Mouse (Mus musculus) thymus, adult 2 months (tissue): ENCODE data around the gene Rnf39. TPM values are rescaled to one million over a fixed set of nuclear protein-coding genes. Genes with fewer than 3 reads are reported as not detected.

Experiments used
- DNase-seq: peaks from one replicate; pipeline ENCODE4 v3.0.0; 2021
- H3K27ac ChIP-seq: fragments of 200-500 bp; 2 replicates; pipeline ENCODE4 v1.5.1; 2012; ENCODE audit warnings: low read length, control low read depth; ENCODE audit not compliant: control insufficient read depth, insufficient read depth
- H3K27me3 ChIP-seq: fragments of 200-500 bp; 2 replicates; pipeline ENCODE4 v1.6.1; 2012; ENCODE audit warnings: mild to moderate bottlenecking, low read length, moderate library complexity, mixed read lengths; ENCODE audit not compliant: control insufficient read depth, insufficient read depth
- H3K36me3 ChIP-seq: fragments of 200-500 bp; 2 replicates; pipeline ENCODE4 v1.6.1; 2012; ENCODE audit warnings: mild to moderate bottlenecking, low read length, moderate library complexity; ENCODE audit not compliant: control insufficient read depth, insufficient read depth
- H3K4me1 ChIP-seq: fragments of 200-500 bp; replicated peaks from 2 replicates; pipeline ENCODE4 v1.6.1; 2012; ENCODE audit warnings: low read length; ENCODE audit not compliant: control insufficient read depth, insufficient read depth
- H3K4me3 ChIP-seq: fragments of 200-500 bp; 2 replicates; pipeline ENCODE4 v1.5.1; 2012; ENCODE audit warnings: mild to moderate bottlenecking, low read length, control low read depth, moderate library complexity; ENCODE audit not compliant: control insufficient read depth, insufficient read depth
- CTCF ChIP-seq: fragments of 200-500 bp; IDR thresholded peaks from 2 replicates; pipeline ENCODE4 v1.5.1; 2012; ENCODE audit warnings: mild to moderate bottlenecking, control low read depth, low read length, moderate library complexity, borderline replicate concordance; ENCODE audit not compliant: control insufficient read depth, poor library complexity, insufficient read depth; ENCODE audit errors: extremely low read depth
- POLR2A ChIP-seq: fragments of 200-500 bp; IDR thresholded peaks from 2 replicates; pipeline ENCODE4 v1.6.1; 2012; ENCODE audit warnings: mild to moderate bottlenecking, low read length, control low read depth, moderate library complexity; ENCODE audit not compliant: control insufficient read depth, poor library complexity, insufficient read depth; ENCODE audit errors: extremely low read depth
- WGBS: fragments of 180-500 bp; shearing (Covaris S2); methylation state at CpG from one replicate; pipeline ENCODE4 v1.1.7; 2018; 5-methylcytosine and 5-hydroxymethylcytosine counted together
- polyA plus RNA-seq: library from polyadenylated mRNA; depleted of rRNA; stranded (reverse); fragments of >200 nt; gene quantifications from 2 replicates; pipeline ENCODE4 v1.2.3, GENCODE M21; 2012; rRNA removed

The Rnf39 gene
- polyA plus RNA-seq, result 3.8 and 4.2 TPM in 2 replicates

GRCm38 (mm10) chr17:36942791-36943471 is at the start of gene Rnf39:
Rnf39 (plus strand) TSS chr17:36942918.
- WGBS, result 3% methylated on average over 59 of the region's 59 CpGs
- H3K36me3 ChIP-seq, result no peaks in the 10 kb centered on the region
- no peak within 1 kb of the TSS for H3K27ac ChIP-seq
- DNase-seq, result peak; percentile 25
- peaks cover 8% of the 10 kb centered on the region; the same call in 1 of the 2 replicates for H3K27me3 ChIP-seq
- TF ChIP-seq CTCF, result no peak
- no peak for TF ChIP-seq POLR2A
- peaks cover 28% of the 10 kb centered on the region for H3K4me1 ChIP-seq
- H3K4me3 ChIP-seq, result peak within 1 kb of the TSS; percentile 43

- 43% methylated on average over 5 of the region's 5 CpGs for WGBS
- Histone ChIP-seq H3K4me1 (no peaks in the 10 kb centered on the region), H3K4me3 (no peak overlapping the region), H3K27ac (no peak overlapping the region), H3K36me3 (no peaks in the 10 kb centered on the region), H3K27me3 (no peaks in the 10 kb centered on the region)
- DNase-seq, result no peak
- TF ChIP-seq POLR2A (no peak), CTCF (no peak)
Observed at GRCm38 (mm10) chr17:36893387-36893786, 49.3 kb upstream of the Rnf39 start.

- Histone ChIP-seq H3K4me1 (no peaks in the 10 kb centered on the region), H3K4me3 (no peak overlapping the region), H3K36me3 (no peaks in the 10 kb centered on the region), H3K27me3 (no peaks in the 10 kb centered on the region), H3K27ac (no peak overlapping the region)
- TF ChIP-seq POLR2A (no peak), CTCF (no peak)
- peak; percentile 31 for DNase-seq
- WGBS, result 97% methylated on average over 1 of the region's 1 CpGs
Observed at GRCm38 (mm10) chr17:36896583-36896982, 46.1 kb upstream of the Rnf39 start.

- TF ChIP-seq POLR2A (no peak), CTCF (no peak)
- Histone ChIP-seq H3K27ac (no peak overlapping the region), H3K4me3 (no peak overlapping the region), H3K27me3 (no peaks in the 10 kb centered on the region), H3K36me3 (no peaks in the 10 kb centered on the region), H3K4me1 (no peaks in the 10 kb centered on the region)
- no peak for DNase-seq
Observed at GRCm38 (mm10) chr17:36897065-36897464, 45.7 kb upstream of the Rnf39 start.

- Histone ChIP-seq H3K27ac (no peak within 1 kb of the TSS), H3K36me3 (no peaks in the 10 kb centered on the region), H3K27me3 (no peaks in the 10 kb centered on the region), H3K4me3 (no peak within 1 kb of the TSS), H3K4me1 (no peaks in the 10 kb centered on the region)
- 82% methylated on average over 6 of the region's 6 CpGs for WGBS
- no peak for DNase-seq
- TF ChIP-seq CTCF (no peak), POLR2A (no peak)
Observed at GRCm38 (mm10) chr17:36897552-36898205, 45.0 kb upstream of the Rnf39 start, which contains the start of gene Trim31. Trim31 (plus strand) TSS chr17:36898118.

- Histone ChIP-seq H3K4me1 (no peaks in the 10 kb centered on the region), H3K27me3 (no peaks in the 10 kb centered on the region), H3K27ac (no peak overlapping the region), H3K36me3 (no peaks in the 10 kb centered on the region), H3K4me3 (no peak overlapping the region)
- no peak for TF ChIP-seq CTCF
- TF ChIP-seq POLR2A, result no peak
- no peak for DNase-seq
- 94% methylated on average over 4 of the region's 4 CpGs for WGBS
Observed at GRCm38 (mm10) chr17:36899376-36899775, 43.3 kb upstream of the Rnf39 start.
